Mouse (Mus musculus) hematopoietic stem cell, adult 5-6 weeks (primary cell): ENCODE data around the gene Snx20. TPM values are rescaled to one million over a fixed set of nuclear protein-coding genes. Genes with fewer than 3 reads are reported as not detected.
A peak's percentile ranks its signal among the peaks of the same experiment; 100 is the strongest.

Experiments used
- ATAC-seq, 2 experiments: fragments of 125-278 bp in 1 of 2; replicated peaks in 1 of 2; 2 replicates each; pipeline ENCODE4 v1.8.0; 2016 to 2017; ENCODE audit warnings: inconsistent platforms in 2 of 2, mild to moderate bottlenecking in 2 of 2, moderate number of reproducible peaks in 2 of 2, low read depth in 1 of 2, moderate TSS enrichment in 1 of 2; ENCODE audit not compliant: low FRiP score in 2 of 2, poor library complexity in 2 of 2, severe bottlenecking in 2 of 2, insufficient read depth in 1 of 2, low TSS enrichment in 1 of 2
- total RNA-seq: library from RNA; stranded (forward); fragments of 172-1452, 232-1000 nt; gene quantifications from 2 replicates; pipeline ENCODE4 v1.2.3, GENCODE M21; 2017

The Snx20 gene
- total RNA-seq, 1 experiment from 2014 or later, result 12.2 TPM

DNA sequence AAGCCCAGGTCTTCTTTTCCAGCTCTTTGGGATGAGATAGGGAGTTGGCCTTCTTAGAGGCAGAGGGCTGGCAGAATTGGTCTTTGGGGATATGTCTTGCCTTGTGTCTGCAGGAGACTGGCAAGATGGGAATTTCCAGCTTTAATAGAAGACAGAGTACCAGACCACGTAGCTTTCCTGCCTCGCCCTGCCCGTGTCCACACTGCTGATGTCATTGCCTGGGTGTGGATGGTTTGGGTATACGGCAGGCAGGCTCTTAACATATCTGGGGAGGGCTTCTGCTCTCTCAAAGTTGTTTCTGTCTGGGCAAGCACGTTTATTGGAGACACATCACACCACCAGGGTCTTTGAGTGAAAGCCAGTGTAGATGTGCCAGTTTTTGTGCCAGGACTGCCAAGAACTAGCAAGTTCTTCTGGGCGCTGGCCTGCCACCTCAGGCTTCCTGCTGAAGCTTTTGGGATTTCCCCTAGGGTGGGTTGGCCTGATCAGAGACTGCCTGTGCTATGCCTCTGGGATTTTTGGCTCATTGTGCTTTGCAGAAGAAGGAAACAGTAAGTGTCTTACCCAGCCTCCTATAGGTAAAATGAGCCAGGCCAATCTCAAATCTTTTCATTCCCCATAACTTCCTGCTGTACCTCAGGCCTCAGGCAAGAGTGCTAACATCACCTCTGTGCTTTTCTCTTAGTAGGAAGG is 14.2 kb upstream of the Snx20 start:
- no peak for ATAC-seq

DNA sequence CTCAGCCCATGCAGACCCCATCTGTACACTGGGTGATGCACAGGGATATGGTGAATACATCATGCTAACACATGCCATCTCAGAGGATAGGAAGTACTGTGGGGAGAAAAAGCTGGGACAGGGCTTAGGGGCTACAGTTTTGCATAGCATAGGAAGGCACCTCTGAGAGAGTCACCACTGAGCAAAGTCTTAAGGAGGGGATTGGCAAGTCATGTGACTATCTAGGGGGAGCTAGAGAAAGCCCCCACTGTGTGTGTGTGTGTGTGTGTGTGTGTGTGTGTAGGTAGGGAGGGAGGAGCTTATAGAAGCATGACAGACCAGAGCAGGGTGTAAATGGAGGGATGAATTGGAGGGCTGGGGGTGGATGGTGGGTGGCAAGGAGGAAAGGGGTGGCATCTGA is 12.4 kb upstream of the Snx20 start:
- ATAC-seq, result no peak

DNA sequence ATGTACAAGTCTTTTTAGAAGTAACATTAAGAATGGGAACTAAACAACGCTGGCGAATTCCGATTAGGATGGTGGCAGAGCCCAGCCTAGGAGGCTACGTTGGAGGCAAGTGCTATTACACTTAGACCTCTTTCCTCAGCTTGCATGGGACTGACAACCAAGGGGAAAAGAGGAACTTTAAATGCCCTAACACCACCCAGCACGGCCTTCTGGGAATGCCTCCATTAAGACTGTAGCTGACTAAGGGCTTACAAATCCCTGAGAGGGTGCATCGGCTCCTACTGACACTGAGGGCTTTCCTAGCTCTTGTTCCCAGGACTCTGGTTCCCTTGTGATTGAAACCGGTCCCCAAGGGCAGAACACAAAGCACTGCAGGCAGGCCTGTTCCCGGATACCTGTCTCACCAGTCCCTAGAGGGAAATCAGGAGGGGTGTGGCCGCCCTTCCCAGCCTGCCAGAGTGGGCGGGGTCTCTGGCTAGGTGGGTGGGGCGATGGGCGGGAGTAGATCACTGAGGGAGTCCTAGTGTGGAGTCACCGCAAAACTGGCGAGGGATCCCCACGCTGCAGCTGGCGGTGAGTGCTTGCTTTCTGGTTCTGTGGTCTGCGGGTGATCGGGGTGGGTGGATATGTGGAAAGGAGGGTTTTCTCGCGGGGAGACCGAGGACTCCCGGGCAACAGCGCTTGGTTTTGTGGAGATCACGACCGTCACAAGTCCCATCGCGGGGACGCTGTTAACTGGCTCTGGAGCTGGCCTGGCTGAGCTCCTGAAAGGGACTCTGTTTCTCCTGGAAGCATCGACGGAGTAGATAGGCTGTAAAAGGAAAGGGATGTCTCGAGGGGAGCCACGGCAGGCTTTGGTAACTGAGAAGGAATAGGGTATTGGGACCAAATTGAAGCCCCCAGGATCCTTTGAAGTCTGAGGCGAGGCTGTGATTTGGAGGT is 11.2 kb upstream of the Snx20 start, which contains the start of gene Nod2:
TSS of gene Nod2 (plus strand) at position 479 of the 942 bp plus-strand sequence.
- ATAC-seq, result peak; percentile 70 to 88

DNA sequence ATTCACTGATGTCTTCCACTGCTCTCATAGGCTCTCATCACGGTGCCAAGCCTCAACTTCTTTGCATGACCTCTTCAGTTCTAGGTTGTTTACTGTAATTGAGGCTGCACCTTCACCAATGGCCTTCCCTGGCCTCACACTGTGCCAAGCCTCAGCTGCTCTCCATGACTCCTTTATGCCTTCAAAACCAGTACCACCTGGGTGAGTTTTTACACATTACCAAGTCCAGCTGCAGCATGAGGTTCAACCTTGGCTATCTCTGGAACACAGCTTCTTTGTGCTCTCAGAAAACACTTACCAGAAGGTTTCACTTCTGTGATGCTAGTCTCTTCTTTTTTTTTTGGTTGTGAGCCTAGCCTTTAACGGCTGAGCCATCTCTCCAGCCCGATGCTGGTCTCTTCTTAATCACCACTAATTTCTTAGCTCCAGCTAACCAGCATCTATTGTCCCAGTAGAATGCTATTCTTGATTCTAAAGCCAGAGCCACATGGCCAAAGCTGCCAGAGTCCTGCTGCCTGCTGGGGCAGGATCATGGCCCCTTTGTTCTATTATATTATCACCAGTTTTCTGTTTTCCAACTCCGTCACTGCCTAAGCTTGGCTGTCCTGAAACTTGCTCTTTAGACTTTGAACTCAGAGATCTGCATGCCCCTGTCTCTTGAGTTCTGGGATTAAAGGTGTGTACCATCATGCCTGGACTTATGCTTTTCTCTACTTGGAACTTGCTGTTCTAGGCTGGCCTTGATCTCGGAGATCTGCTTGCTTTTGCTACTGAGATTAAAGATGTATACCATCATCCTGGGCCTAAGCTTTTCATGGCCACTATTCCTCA is 7.0 kb upstream of the Snx20 start:
- ATAC-seq, result no peak

DNA sequence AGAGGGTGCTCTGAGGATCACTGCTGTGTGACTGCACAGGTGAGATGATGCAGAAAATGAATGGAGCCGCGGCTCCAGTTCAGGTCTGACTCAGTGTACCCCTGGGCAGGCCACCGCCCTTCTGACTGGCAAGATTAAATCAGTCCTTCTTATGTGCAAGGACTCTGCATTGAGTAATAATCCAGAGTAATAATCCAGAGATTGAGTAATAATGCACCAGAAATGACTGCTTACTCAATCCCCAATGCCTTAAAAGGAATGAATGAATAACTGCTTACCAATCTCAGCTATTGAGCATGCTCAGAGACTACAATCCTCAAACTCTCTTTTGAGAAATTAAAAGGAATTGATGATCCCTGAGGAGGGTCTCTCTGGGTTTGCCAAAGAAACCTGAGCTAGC is 3.0 kb upstream of the Snx20 start:
- no peak for ATAC-seq

DNA sequence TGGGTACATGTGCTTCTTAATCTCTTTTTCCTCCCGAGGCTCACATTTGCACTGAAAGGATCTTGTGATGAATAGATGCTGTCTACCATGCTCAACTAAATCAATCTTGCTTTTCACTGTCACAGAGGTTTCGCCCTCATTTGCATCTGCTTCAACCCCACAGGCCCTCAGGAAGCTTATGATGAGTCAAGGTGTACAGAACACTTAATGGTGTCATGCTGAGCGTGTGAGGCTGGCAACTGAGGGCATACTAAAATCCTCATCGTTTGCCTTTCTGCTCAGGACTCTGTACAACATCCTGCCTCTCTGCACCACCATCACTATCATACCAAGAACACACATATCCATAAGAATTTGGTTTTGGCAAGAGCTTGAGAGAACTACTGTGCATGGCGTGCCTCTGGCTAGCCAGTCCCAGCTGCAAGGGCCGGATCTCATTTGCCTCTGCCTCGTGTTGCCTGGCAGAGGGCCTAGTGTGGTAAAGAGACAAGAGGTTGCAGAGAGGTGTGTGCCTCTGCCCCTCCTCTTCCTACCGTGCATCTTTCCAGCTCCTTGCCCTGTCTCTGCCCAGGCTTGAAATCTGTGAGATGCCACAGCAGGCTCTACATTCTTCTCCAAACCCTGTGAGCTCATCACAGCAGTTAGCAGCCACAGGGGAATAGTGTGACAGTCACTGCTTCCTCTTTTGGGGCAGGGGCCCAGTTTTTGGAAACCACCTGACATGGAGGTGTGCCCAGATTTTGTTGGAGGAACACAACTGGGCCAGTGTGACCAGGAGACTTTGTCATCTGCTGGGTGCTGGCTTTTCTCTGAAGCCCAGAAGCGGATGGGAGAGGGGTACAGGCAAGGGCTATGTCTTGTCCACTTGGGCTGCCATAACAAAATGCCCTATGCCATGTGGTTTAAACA is 1.4 kb upstream of the Snx20 start:
- ATAC-seq, result peak; percentile 42 to 59

DNA sequence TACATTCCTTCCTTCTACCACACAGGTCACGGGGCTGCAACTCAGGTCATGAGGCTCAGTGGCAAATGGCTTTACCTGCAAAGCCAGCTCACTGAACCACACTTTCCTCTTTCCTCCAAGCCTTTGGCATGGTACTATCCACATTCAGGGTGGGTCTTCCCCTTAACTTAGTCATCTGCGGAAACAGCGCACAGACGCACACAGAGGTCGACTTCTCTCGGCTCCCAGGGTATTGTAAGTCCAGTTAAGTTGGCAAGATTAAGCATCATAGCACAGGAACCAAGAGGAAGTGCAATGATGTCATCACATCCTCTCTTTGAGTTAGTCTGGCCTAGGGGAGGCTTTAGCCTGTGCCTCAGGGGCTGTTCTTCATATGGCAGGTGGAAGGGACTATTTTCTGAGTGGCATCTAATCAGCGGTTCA is 2.6 kb downstream of the Snx20 start:
- ATAC-seq, result peak; percentile 34 to 55

DNA sequence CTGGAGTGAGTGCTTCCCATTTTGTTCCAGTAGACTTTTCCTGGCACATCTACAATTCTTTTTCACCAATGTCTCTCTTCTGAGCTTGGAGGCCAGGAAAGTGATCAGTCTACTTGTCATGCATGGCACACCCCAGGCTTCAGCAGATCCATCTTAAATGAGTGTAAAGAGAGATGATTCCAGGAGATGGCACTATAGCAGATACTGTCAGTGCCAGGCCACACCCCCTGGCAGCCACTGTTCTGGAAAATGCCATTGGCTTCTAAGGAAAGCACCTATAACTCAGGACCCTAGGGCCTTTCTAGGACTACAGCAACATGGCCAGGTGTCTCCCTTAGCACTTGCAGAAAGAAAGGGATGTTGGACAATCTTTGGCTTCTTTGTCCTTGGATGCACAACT is 4.8 kb downstream of the Snx20 start:
- ATAC-seq, result no peak

DNA sequence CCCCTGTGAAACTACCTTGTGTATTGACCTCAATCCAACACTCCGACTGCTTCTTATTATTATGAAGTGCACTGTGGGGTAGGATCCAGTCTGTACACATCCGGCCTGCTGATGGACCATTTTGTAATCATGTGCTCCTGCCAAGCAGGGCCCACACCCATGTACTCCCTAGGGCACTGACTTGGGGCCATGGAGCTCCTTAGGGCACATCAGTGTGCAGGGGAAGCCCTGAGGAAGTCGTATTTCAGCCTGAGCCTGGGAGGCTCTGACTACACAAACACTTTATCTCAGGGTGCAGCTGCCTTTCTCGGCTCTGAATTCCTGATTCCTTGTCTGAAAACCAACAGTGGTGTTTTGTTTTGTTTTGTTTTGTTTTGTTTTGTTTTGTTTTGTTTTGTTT is 5.7 kb downstream of the Snx20 start:
- ATAC-seq, result no peak

DNA sequence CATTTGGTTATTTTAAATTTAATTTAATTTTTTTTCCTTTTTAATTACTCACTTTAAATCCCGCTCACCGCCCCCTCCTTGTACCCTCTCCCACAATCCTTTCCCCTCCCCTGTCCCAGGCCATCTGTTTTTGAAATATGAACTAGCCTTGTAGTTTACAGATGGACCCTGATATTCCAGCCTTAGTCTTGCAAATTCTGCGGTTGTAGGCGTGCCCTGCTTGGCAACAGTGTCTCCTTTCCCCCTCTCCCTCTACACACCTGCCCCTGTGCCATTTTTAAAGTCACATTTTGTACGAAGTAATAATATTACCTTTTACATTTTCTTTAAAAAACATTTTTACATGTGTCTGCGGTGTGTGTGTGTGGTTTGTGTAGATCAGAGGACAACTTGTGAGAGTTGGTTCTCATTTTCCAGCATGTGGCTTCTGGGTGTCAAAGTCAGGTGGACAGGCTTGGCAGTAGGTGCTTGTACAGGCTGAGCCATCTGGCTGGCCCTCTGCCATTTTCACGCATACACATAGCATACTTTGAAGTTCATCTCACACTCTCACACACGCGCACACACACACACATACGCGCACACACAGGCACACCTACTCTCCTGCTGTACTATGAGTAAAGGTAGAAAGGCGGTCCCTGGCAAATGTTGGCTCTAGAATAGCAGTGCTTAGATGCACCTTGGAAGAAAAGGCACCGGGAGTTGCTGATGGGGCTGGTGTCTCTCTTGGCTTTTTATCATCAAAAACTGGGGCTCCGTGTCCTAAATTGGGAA is 7.7 kb downstream of the Snx20 start:
- ATAC-seq, result no peak

DNA sequence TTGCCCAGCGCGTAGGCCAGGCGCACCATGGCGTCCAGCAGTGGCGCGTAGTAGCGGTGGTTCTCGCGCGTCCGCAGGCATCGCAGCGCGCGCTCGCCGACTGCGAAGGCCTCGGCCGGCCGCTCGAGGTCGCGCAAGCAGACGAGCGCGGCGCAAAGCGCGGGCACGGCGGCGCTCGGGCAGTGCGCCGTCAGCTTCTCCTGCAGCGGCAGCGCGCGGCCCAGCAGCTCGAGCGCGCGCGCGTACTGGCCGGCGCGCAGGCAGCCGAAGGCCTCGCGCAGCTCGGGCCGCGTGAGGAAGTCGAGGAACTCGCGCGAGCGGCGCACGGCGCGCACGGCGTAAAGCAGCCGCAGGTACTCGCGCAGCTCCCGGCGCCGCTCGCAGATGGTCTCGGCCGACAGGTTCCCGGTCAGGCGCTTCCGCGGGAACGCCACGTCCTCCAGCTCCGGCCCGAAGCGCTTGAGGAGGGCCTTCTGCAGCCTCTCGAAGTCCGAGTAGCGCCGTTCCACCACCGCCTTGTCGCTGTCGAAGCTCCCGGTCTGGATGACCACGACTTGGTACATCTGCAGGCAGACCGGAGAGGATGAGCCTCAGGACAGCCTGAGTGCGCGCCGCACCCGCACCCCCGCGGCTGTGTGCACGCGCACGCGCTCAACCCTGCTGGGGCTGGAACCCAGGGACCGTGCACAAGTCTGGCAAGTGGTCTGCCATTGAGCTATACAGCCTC is 8.5 kb downstream of the Snx20 start:
- no peak for ATAC-seq

DNA sequence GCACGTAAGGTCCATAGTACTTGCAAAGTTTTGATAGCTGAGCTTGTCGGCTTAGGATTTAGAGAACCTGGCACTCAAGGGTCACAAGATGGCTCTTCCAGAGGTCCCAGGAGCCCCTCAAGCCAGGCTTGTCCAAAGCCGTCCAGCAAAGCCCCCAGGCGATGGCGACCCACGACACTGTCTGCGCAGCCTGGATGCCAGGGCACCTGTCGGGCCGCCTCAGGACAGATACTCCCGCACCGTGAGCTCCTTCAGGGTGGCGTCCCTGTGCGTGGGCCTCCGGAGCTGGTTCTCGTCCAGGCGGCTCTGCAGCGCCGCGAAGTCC is 9.0 kb downstream of the Snx20 start:
- no peak for ATAC-seq

DNA sequence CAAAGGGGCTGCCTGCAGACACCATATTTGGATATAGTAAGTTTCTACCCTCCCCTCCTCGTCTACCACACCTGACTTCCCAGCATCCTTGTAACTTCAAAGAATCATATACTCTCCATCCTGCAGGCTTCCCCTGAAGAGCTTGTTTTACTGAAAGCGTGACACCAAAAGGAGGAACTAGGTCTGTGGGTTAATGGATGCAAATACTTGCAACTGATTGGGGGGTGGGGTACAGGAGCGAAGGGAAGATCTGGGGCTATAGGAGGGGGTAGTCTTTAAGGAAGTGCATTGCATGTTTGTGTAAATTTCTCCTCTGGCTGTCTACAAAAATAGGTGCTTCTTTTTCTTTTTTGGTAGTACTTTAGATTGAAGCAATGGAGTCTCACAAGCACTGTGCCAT is 9.5 kb downstream of the Snx20 start:
- ATAC-seq, result no peak

DNA sequence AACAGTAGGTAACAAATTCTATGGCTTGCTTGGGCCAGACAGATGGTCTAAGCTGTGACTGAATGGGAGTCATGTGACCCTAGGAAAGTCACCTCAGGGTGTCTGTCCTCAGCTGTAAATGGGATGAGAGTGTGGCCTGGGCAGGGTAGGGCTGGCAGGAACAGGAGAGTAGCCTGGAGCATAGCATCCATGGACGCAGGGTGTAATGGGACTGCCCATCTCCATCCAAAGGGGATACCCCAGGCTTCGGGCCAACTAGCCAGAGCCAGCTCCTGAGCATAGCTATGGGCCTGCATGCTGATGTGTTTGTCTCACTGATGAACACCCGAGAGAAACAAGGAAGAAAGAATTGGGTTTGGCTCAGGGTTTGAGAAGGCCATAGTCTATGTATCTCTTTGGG is 11.7 kb downstream of the Snx20 start:
- no peak for ATAC-seq

DNA sequence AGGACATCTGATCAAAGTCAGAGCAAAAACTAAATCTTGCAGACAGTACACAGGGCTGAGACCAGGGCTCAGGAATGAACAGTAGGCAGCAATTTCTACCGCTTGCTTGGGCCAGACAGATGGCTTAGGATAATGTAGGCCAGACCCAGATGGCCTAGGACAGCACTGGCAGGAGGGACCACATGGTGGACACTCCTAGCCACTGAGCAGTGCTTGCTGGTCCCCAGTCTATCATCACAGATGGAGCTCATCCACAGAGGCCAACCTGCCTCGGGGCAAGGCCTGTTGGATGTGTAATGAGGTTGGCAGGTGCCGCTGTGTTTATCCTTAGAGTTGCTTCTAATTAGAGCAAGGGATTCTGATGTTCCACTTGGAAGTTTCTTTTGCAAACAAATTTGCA is 12.6 kb downstream of the Snx20 start:
- no peak for ATAC-seq

DNA sequence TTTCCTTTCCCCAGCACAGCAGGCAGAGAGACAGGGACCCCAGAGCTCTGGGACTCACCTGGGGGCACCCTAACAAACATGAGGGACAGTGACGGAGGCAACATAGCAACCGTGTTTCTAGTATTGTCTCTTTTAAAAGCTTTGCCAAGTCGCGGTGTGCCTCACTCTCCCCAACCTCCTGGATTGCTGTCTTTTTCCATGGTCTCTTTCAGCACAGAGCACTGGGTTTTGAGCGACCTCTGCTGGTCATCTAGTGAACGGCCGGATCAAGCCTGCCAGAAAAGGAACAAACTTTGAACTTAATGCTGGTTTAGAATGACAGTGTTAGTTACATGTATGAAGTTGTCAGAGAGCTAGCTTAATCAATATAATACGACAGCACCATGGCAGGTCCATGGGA is 14.5 kb downstream of the Snx20 start:
- peak; percentile 47 to 71; a peak in 2 of 4 replicates for ATAC-seq
